Mouse (Mus musculus) layer of hippocampus, adult 8-10 months (tissue): ENCODE measurements at regions not wholly inside any gene's neighbourhood (a gene's known extent, or its start where the extent isn't known, plus 50 kb on each side); places are given as distances from the start of the nearest gene placed in this dataset.

Experiments
- DNase-seq, 2 experiments: peaks; one replicate each; pipeline ENCODE4 v3.0.0; 2022; ENCODE audit warnings: low spot score in 2 of 2

DNA sequence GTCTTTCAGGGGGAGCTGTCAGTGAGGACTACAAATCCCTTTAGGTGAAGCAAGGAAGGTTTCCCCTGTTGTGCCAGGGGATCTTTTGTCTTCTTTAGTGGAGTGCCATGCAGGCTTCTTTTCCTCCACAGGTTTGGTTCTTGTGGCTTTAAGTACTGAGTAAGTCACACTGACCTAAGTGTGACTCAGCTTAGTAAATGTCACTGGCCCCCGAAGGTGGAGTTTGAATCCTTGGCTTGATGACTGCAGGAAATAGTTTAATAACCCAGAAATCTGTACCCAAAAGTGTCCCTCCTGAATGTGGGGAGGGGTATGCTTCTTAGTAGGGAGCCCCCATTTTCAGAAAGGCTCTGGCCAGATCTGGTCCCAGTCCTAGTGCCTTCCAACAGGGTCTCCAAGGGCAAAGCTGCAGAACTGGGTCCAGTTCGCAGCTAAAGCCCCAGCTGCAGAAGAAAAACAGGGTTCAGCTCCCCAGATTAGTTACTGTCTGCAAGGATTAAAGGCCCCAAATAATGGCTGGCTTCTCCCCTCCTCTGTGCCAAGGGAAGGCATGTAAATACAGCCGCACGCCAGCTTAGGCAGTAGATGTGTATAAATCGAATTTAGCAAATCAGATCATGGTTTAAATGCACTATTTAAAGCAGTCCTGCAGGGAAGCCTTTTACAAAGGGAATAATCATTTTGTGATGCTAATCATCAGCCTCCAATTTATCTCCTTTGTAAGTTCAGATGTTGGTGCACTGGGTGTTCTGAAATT is 51.6 kb upstream of the Polg start:
- DNase-seq, result no peak

- DNase-seq, result no peak
Observed at GRCm38 (mm10) chr7:79516287-79516686, 50.1 kb upstream of the Polg start.
